Mouse (Mus musculus): ENCODE measurements around the gene Fads2. TPM values are rescaled to one million over a fixed set of nuclear protein-coding genes. Genes with fewer than 3 reads are reported as not detected.
A peak's percentile ranks its signal among the peaks of the same experiment; 100 is the strongest.

Fads2 gene
- polyA plus RNA-seq, 1 experiment from 2014 or later, result 15.0 TPM

DNA sequence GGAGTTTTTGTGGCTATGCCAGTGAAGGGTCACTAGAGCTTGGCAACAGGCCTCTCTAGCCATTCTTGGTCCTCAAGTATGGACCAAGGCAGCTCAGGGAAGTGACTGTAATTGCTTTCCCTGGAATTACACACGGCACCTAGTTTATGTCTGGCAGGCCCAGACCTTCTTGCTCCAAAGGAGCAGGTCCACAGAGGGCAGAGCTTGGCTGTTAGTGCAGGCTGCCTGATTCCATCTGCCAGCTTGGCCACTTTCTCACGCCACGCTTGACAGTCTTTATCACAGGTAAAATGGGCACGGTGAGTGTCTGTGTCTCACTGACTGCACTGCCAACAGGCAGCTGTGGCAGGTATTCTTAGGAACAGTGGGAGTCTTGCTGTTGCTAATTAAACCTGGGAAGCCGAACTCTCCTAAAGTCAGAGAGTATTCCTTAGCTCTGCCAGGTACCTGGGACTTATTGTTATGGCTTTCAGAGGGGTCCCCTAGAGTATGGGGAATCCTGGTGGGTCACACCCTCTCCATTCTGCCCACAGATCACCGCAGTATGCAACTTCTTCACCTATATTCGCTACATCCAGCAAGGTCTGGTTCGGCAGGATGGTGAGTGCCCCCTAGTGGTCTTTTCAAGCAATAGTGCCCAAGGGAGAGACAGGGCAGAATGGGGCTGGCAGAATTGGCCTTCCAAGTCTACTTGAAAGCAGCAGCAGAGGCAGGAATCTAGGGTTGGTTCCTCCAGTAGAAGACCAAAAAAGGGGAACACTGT is 68.2 kb downstream of the Fads2 start:
- ATAC-seq (ENCODE audit: insufficient number of reproducible peaks, insufficient read depth, low FRiP score, low read depth), result no peak
- no peak overlapping the region for H3K4me3 ChIP-seq (ENCODE audit: control insufficient read depth in 1 of 2, insufficient read depth in 1 of 2, low read depth in 1 of 2, low read length in 2 of 2)
- H3K27me3 ChIP-seq (ENCODE audit: control insufficient read depth, insufficient read depth, low read length), result no peaks in the 10 kb centered on the region
- H3K36me3 ChIP-seq (ENCODE audit: control insufficient read depth, insufficient read depth, low read length), result peaks cover 54% of the 10 kb centered on the region
- WGBS, result 36% methylated on average over 8 of the region's 8 CpGs
- peaks cover 5 to 19% of the 10 kb centered on the region in 2 experiments for H3K4me1 ChIP-seq (ENCODE audit: control insufficient read depth in 2 of 2, insufficient read depth in 2 of 2, low read length in 2 of 2)
- no peak overlapping the region for H3K27ac ChIP-seq (replicated peaks in 1 of 2; ENCODE audit: control insufficient read depth in 1 of 2, insufficient read depth in 1 of 2, low read depth in 2 of 2, low read length in 2 of 2)
- H3K9me3 ChIP-seq (ENCODE audit: control insufficient read depth, low read length), result no peaks in the 10 kb centered on the region
- H3K9ac ChIP-seq (ENCODE audit: low read length), result no peak overlapping the region
- H3K4me2 ChIP-seq (ENCODE audit: low read length), result no peak overlapping the region

DNA sequence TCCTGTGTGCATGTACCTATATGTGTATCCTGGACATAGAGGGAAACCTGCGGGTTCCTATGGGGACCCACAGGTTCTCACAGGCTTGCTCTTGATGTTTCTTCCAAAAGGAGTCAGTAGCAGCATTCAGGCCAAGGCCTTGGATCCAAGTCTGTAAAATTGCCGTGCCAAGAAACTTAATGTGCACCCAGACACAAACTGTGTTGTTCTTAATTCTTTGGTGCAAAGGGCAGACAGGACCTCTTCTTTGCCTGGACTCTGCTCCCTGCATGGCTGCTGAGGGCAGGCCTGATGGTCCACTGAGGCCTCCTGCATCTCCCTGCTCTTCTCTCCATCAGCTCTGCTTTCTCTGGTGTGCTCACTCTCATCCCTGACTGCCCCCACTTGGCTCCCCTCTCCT is 71.8 kb downstream of the Fads2 start:
- H3K4me3 ChIP-seq (ENCODE audit: control insufficient read depth in 1 of 2, insufficient read depth in 1 of 2, low read depth in 1 of 2, low read length in 2 of 2), result no peak overlapping the region
- no peak for ATAC-seq (ENCODE audit: insufficient number of reproducible peaks, insufficient read depth, low FRiP score, low read depth)
- peaks cover 57% of the 10 kb centered on the region for H3K36me3 ChIP-seq (ENCODE audit: control insufficient read depth, insufficient read depth, low read length)

DNA sequence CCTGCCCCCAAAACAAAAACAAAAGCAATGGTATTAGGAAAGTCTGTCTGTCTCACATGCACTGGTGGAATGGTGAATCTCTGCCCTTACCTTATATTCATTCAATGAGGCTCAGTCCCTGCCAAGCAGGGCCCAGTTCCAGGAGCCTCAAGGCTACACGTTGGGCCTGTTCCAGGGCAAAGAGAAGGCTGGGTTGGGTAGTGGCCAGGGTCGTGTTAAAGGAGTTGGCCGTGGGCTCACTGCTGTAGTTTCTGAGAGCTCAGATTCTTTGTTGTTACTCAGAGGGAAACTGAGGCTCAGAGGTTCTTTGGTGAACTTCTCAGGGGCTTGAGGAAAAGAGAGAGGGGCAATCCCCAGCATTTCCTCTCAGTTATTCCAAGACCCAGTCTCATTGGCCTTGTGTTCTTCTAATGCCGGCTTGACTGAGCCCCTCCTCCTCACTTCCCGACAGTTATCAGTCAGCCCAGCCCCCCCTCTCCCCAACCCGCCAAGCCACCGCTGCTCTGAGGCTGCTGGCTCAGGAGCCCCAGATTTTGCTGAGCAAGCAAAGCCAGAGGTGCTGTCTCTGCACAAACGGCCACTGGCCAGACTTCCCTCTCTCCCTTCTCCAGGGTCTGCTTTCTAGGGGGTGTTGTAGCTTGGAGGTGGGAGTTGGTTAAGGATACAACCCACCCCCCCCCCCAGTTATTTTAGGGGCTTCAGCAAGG is 76.2 kb downstream of the Fads2 start:
- peak; percentile 64 for ATAC-seq (ENCODE audit: insufficient number of reproducible peaks, insufficient read depth, low FRiP score, low read depth)
- Histone ChIP-seq H3K9ac (ENCODE audit: low read length) (peak overlapping the region; percentile 23; the same call in 1 of the 2 replicates), H3K4me2 (ENCODE audit: low read length) (peak overlapping the region; percentile 26), H3K36me3 (ENCODE audit: control insufficient read depth, insufficient read depth, low read length) (peaks cover 31% of the 10 kb centered on the region), H3K4me1 (ENCODE audit: control insufficient read depth in 2 of 2, insufficient read depth in 2 of 2, low read length in 2 of 2) (peaks cover 19 to 40% of the 10 kb centered on the region in 2 experiments), H3K27me3 (ENCODE audit: control insufficient read depth, insufficient read depth, low read length) (no peaks in the 10 kb centered on the region), H3K9me3 (ENCODE audit: control insufficient read depth, low read length) (no peaks in the 10 kb centered on the region), H3K4me3 (ENCODE audit: control insufficient read depth in 1 of 2, insufficient read depth in 1 of 2, low read depth in 1 of 2, low read length in 2 of 2) (no peak overlapping the region), H3K27ac (replicated peaks in 1 of 2; ENCODE audit: control insufficient read depth in 1 of 2, insufficient read depth in 1 of 2, low read depth in 2 of 2, low read length in 2 of 2) (peak overlapping the region; percentile 67 to 83)
- 16% methylated on average over 8 of the region's 8 CpGs for WGBS

More for the DNA sequence above, 71.8 kb downstream of the Fads2 start:
- H3K4me2 ChIP-seq (ENCODE audit: low read length), result no peak overlapping the region
- peaks cover 12 to 17% of the 10 kb centered on the region in 2 experiments for H3K4me1 ChIP-seq (ENCODE audit: control insufficient read depth in 2 of 2, insufficient read depth in 2 of 2, low read length in 2 of 2)
- H3K27ac ChIP-seq (replicated peaks in 1 of 2; ENCODE audit: control insufficient read depth in 1 of 2, insufficient read depth in 1 of 2, low read depth in 2 of 2, low read length in 2 of 2), result no peak overlapping the region
- 77% methylated on average over 2 of the region's 2 CpGs for WGBS
- H3K9ac ChIP-seq (ENCODE audit: low read length), result no peak overlapping the region
- H3K9me3 ChIP-seq (ENCODE audit: control insufficient read depth, low read length), result no peaks in the 10 kb centered on the region
- H3K27me3 ChIP-seq (ENCODE audit: control insufficient read depth, insufficient read depth, low read length), result no peaks in the 10 kb centered on the region

- 39% methylated on average over 9 of the region's 9 CpGs for WGBS
- Histone ChIP-seq H3K4me3 (ENCODE audit: control insufficient read depth in 1 of 2, insufficient read depth in 1 of 2, low read depth in 1 of 2, low read length in 2 of 2) (no peak overlapping the region), H3K27me3 (ENCODE audit: control insufficient read depth, insufficient read depth, low read length) (no peaks in the 10 kb centered on the region), H3K9me3 (ENCODE audit: control insufficient read depth, low read length) (no peaks in the 10 kb centered on the region), H3K4me1 (ENCODE audit: control insufficient read depth in 2 of 2, insufficient read depth in 2 of 2, low read length in 2 of 2) (peaks cover 26 to 50% of the 10 kb centered on the region in 2 experiments), H3K36me3 (ENCODE audit: control insufficient read depth, insufficient read depth, low read length) (peaks cover 13% of the 10 kb centered on the region), H3K4me2 (ENCODE audit: low read length) (peak overlapping the region; percentile 22; the same call in 1 of the 2 replicates), H3K9ac (ENCODE audit: low read length) (no peak overlapping the region; the same call in 1 of the 2 replicates), H3K27ac (replicated peaks in 1 of 2; ENCODE audit: control insufficient read depth in 1 of 2, insufficient read depth in 1 of 2, low read depth in 2 of 2, low read length in 2 of 2) (peak overlapping the region; percentile 46 to 77)
- no peak for ATAC-seq (ENCODE audit: insufficient number of reproducible peaks, insufficient read depth, low FRiP score, low read depth)
Measured at GRCm38 (mm10) chr19:10023304-10023758, 78.2 kb downstream of the Fads2 start.

DNA sequence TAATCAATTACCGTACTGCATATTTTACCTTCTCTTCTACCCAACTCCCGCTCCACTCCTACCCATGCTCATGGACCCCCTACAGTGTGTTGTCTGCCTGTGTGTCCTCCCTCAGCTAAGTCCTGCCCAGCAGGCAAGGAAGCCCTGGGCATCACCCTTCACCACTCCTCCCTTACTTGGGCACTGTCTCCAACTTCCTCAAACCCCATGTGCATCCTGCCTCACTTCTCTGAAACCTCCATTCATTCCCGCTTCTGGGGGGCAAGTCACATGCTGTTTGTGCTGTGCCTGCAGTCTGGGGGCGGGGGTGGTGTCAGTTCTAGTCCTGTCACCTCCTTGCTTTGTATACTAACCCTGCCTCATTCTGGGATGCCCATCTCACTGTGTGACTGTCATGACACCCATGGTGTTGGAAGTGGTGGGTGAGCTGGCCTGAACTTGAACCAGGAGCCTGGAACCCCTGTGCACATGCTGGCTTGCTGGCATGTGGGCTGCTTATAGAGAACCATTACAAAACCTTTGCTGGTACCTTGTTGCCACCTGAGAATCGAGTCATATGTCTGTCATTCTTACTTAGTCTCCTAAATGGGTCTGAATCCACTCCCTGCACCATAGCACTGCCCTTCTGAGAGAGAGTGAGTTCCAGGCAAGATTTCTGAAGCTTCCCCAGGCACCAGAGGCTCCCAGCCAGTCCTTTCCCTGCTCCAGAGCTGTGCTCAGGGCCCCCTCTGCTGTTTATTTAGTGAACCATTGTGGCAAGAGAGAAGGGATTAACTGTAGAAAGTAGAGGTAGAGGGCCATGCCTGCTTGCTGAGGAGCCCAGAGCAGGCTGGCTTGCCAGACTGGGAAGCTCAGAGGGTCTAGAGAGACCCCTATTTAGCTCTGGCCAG is 78.9 kb downstream of the Fads2 start:
- H3K27me3 ChIP-seq (ENCODE audit: control insufficient read depth, insufficient read depth, low read length), result no peaks in the 10 kb centered on the region
- peak overlapping the region; percentile 22; the same call in 1 of the 2 replicates for H3K4me2 ChIP-seq (ENCODE audit: low read length)
- H3K9me3 ChIP-seq (ENCODE audit: control insufficient read depth, low read length), result no peaks in the 10 kb centered on the region
- H3K4me3 ChIP-seq (ENCODE audit: control insufficient read depth in 1 of 2, insufficient read depth in 1 of 2, low read depth in 1 of 2, low read length in 2 of 2), result no peak overlapping the region
- peaks cover 28 to 52% of the 10 kb centered on the region in 2 experiments for H3K4me1 ChIP-seq (ENCODE audit: control insufficient read depth in 2 of 2, insufficient read depth in 2 of 2, low read length in 2 of 2)
- peak overlapping the region; percentile 28 for H3K9ac ChIP-seq (ENCODE audit: low read length)
- peaks cover 7% of the 10 kb centered on the region for H3K36me3 ChIP-seq (ENCODE audit: control insufficient read depth, insufficient read depth, low read length)
- peak overlapping the region; percentile 28 to 77 for H3K27ac ChIP-seq (replicated peaks in 1 of 2; ENCODE audit: control insufficient read depth in 1 of 2, insufficient read depth in 1 of 2, low read depth in 2 of 2, low read length in 2 of 2)
- no peak for ATAC-seq (ENCODE audit: insufficient number of reproducible peaks, insufficient read depth, low FRiP score, low read depth)
- 68% methylated on average over 5 of the region's 5 CpGs for WGBS

- H3K27me3 ChIP-seq (ENCODE audit: control insufficient read depth, insufficient read depth, low read length), result no peaks in the 10 kb centered on the region
- H3K9me3 ChIP-seq (ENCODE audit: control insufficient read depth, low read length), result no peaks in the 10 kb centered on the region
- 0 out of 4 replicates have a peak overlapping the region, but pooled peaks of 1 of the 2 experiments have one; percentile 77 for H3K27ac ChIP-seq (replicated peaks in 1 of 2; ENCODE audit: control insufficient read depth in 1 of 2, insufficient read depth in 1 of 2, low read depth in 2 of 2, low read length in 2 of 2)
- H3K4me2 ChIP-seq (ENCODE audit: low read length), result peak overlapping the region; percentile 22; the same call in 1 of the 2 replicates
- WGBS, result 78% methylated on average over 2 of the region's 2 CpGs
- H3K4me1 ChIP-seq (ENCODE audit: control insufficient read depth in 2 of 2, insufficient read depth in 2 of 2, low read length in 2 of 2), result peaks cover 30 to 57% of the 10 kb centered on the region in 2 experiments
- H3K36me3 ChIP-seq (ENCODE audit: control insufficient read depth, insufficient read depth, low read length), result peaks cover under 1% of the 10 kb centered on the region; the same call in 1 of the 2 replicates
- H3K4me3 ChIP-seq (ENCODE audit: control insufficient read depth in 1 of 2, insufficient read depth in 1 of 2, low read depth in 1 of 2, low read length in 2 of 2), result no peak overlapping the region
- no peak overlapping the region for H3K9ac ChIP-seq (ENCODE audit: low read length)
- ATAC-seq (ENCODE audit: insufficient number of reproducible peaks, insufficient read depth, low FRiP score, low read depth), result no peak
Measured at GRCm38 (mm10) chr19:10021981-10022380, 79.6 kb downstream of the Fads2 start.
